Mouse (Mus musculus): ENCODE results near the gene Ngf.

Ngf gene

GRCm38 (mm10) chr3:102469713-102470448, at the start of gene Ngf:
Gene Ngf (plus strand): TSS chr3:102469919.
- CTCF ChIA-PET: no interaction called here

- CTCF ChIA-PET: no interaction called here
These were observed 24.2 kb upstream of the Ngf start for GRCm38 (mm10) chr3:102445567-102445966.

GRCm38 (mm10) chr3:102446691-102447090, 23.0 kb upstream of the Ngf start:
- CTCF ChIA-PET: no interaction called here

GRCm38 (mm10) chr3:102454566-102454965, 15.2 kb upstream of the Ngf start:
- CTCF ChIA-PET: no interaction called here

GRCm38 (mm10) chr3:102460528-102460927, 9.2 kb upstream of the Ngf start:
- CTCF ChIA-PET: no interaction called here

- CTCF ChIA-PET: interaction anchor here (0.6 kb wide), 1 partner anchor 1830 kb away, joined by 3 read pairs; no protein-coding TSS in a partner anchor
These were observed 8.7 kb upstream of the Ngf start for GRCm38 (mm10) chr3:102460986-102461385.

- CTCF ChIA-PET: no interaction called here
These were observed 6.9 kb upstream of the Ngf start for GRCm38 (mm10) chr3:102462703-102463336.

GRCm38 (mm10) chr3:102463339-102463738, 6.4 kb upstream of the Ngf start:
- CTCF ChIA-PET: no interaction called here

- CTCF ChIA-PET: no interaction called here
These were observed 3.1 kb upstream of the Ngf start for GRCm38 (mm10) chr3:102466587-102466986.

- CTCF ChIA-PET: no interaction called here
These were observed 2.6 kb upstream of the Ngf start for GRCm38 (mm10) chr3:102467121-102467520.

GRCm38 (mm10) chr3:102471251-102471650, 1.5 kb downstream of the Ngf start:
- CTCF ChIA-PET: no interaction called here

GRCm38 (mm10) chr3:102471799-102472198, 2.1 kb downstream of the Ngf start:
- CTCF ChIA-PET: no interaction called here

- CTCF ChIA-PET: no interaction called here
These were observed 4.8 kb downstream of the Ngf start for GRCm38 (mm10) chr3:102474275-102475155.

GRCm38 (mm10) chr3:102477917-102478694, 8.4 kb downstream of the Ngf start:
- CTCF ChIA-PET: no interaction called here

GRCm38 (mm10) chr3:102490393-102491123, 20.8 kb downstream of the Ngf start:
- CTCF ChIA-PET: no interaction called here

GRCm38 (mm10) chr3:102498113-102498512, 28.4 kb downstream of the Ngf start:
- CTCF ChIA-PET: no interaction called here

- CTCF ChIA-PET: no interaction called here
These were observed 29.2 kb downstream of the Ngf start for GRCm38 (mm10) chr3:102498931-102499330.

- CTCF ChIA-PET: no interaction called here
These were observed 30.3 kb downstream of the Ngf start for GRCm38 (mm10) chr3:102500031-102500430.

- CTCF ChIA-PET: no interaction called here
These were observed 31.5 kb downstream of the Ngf start for GRCm38 (mm10) chr3:102501186-102501585.

- CTCF ChIA-PET: no interaction called here
These were observed 35.4 kb downstream of the Ngf start for GRCm38 (mm10) chr3:102505129-102505528.

- CTCF ChIA-PET: no interaction called here
These were observed 36.3 kb downstream of the Ngf start for GRCm38 (mm10) chr3:102506061-102506460.

All from spleen, embryonic (tissue).